Mouse (Mus musculus): ENCODE measurements around the gene Aip.
"Not testable (repeated sequence)": the region's sequence is repeated elsewhere in the genome, so short reads cannot be mapped to it uniquely, and the experiment has no call there.

Aip gene

DNA sequence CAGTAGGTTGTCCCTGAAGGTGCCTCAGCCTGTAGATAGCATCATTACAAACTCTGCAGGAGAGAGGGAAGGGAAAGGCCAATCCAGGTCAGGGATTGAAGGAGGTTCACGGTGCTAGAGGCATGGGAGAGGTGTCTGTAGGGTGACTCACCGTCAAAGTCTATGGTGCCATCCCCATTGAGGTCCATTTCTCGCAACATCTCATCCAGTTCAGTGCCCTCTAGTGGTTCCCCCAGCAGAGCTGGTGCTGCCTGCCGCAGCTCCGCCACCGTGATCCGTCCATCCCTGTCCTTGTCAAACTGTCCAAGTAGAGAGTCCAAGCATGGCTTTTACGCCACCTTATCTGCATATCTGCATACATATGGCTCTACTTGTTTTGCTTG, 10.3 kb upstream of the Aip start:
- in situ Hi-C loops (cut with MboI, MseI), result not testable (repeated sequence)

DNA sequence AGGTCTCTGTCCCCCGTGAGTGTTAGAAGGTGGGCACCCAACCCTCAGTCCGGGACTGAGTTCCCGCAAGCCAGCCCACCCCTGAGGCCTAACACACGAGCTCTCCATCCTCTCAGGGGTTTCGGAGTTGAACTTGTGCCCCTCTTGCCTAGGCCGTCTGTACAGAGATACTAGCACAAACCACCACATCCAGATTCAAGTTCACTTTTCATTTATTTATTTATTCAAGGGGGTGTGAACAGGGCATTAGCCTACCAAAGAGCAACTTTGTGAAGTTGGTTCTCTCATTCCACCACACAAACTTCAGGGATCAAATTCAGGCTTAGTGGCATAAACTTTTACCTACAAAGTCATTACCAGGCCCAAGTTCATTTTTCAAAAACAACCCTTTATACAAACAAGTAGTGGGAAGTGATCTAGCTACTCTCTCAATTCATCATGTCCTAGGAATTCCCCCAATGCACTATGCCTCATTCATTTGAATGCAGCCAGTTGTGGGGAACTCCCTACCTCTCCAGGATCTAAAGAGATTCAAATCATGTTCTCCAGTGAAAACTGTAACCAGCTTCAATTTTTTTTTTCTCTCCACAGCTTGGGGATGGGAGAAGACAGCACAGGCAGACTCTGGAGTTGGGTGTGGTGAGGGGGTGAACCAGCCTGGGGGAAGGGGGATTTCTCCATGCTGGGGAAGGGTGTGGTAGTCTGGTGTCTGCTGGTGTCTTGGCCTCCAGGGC, 9.7 kb upstream of the Aip start:
- in situ Hi-C loops (cut with MboI, MseI), result not testable (repeated sequence)

DNA sequence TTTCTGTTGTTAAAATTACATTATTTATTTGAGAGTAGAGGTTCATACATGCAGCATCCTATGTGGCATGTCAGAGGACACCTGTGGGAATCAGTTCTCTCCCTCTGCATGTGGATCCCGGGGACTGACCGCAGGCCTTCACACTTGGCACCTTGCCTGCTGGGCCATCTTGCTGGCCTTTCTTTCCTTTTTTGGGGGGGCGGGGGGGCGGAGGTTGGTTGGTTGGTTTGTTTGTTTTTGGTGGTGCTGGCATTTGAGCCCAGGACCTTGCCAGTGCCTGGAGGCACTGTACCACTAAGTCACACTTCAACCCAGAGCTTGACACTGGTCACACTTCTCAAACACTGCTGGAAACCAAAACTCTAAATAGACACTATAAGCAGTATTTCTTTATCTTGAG, 8.7 kb upstream of the Aip start:
- in situ Hi-C loops (cut with MboI, MseI), result no loop called here

DNA sequence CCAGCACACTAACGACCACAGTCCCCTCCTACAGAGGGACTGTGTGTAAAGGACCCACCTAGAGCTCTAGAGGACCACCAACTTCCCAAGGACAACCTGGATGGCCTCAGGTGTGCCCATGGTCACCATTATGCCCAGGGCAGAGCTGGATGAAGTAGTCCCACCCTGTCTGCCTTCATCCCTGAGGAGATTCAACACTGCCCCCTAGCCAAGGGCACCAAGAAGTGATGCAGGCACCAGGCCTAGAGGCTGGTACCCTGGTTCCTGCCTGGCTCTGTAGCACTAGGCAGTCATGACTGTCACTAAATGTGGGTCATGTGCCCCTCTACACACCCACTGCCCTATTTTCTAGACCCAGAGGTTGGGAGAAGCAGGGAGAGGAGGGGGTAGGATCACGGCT, 6.1 kb upstream of the Aip start:
- in situ Hi-C loops (cut with MboI, MseI), result no loop called here

DNA sequence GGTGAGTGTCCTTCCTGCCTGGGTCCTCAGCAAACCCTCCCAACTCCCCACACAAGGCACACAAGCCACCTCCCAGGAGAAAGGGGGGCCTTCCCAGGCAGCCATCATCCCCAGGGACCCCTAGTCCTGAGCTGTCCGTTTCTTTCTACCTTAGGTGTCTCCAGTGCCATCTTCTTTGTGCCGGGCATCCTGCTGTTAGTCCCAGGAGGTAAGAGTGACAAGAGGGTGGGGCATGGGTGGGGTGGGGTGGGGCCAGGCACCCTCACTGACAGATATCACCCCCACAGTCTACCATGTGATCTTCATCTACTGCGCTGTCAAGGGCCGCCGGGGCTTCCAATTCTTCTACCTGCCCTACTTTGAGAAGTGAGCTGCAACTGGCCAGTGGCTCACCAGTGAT, 5.4 kb upstream of the Aip start:
- in situ Hi-C loops (cut with MboI, MseI), result no loop called here

DNA sequence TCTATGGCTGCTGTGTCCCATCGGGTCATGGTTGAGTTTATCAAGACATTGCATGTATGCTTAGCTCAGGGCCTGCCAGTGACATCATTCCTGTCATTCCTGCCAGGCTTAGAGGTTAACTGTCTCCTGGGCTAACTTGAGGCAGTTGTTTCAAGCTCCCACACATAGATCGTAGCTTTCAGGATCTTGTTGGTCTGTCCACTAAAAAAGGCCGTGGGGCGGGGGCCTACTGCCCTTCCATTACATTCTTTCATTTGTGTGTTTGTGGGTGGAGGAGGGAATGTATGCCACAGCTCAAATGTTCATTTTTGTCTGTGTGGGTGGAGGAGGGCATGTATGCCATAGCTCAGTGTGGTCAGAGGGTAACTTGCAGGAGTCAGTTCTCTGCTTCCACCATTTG, 4.4 kb upstream of the Aip start:
- in situ Hi-C loops (cut with MboI, MseI), result no loop called here

DNA sequence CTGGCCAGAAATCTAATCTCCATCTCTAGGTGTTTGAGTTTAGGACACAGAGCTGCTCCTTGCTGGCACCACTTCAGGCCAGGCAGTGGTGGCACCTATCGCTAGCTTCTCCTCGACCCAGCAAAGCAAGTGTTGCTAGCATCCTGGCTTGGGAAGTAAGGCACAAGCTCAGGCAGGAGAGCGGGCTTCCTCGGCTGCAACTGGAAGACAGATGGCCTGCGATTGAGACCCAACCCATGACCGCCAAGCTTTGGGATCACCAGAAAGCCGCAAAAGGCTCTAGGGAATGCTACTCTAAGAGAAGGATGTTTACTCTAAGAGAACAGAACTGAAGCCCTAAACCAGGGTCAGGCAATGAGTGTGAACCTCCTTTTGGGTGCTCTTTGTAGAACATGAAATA, 3.8 kb upstream of the Aip start:
- in situ Hi-C loops (cut with MboI, MseI), result no loop called here

DNA sequence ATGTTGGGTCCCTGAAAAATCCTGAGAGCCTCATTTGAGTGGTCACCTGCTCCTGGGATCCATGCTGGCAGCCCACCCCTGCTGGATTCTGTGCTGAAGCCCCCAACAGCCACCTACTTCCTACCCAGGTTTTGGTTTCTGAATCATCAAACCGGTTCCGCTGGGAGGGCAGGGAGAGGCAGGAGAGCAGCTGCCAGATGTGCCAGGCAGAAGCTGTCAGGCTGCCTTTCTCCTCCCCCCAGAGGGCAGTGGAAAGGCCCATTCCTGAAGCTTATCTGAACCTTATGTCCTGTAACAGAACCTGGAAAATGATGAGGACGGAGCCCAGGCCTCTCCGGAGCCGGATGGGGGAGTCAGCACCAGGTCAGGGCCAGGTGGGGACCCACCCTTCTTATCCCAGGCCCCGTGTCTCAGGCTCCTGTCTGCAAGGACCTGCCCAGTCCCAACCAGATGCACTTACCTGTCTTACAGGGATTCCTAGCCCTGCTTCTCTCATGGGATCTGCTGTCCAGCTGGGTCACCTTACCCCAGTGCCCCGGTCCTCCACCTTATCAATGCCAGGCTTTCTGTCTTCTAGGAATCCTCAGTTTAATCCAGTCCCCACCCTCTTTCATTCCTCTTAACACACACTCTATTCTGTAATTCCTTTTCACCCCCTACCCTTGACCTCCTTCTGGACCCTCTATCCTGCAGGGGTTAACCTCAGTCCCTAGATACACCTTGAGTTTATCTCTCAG, 1.3 kb upstream of the Aip start:
- in situ Hi-C loops (cut with MboI, MseI), result no loop called here

- in situ Hi-C loops (cut with MboI, MseI), result not testable (repeated sequence)
Measured at GRCm38 (mm10) chr19:4125268-4125667, 390 bp downstream of the Aip start.

DNA sequence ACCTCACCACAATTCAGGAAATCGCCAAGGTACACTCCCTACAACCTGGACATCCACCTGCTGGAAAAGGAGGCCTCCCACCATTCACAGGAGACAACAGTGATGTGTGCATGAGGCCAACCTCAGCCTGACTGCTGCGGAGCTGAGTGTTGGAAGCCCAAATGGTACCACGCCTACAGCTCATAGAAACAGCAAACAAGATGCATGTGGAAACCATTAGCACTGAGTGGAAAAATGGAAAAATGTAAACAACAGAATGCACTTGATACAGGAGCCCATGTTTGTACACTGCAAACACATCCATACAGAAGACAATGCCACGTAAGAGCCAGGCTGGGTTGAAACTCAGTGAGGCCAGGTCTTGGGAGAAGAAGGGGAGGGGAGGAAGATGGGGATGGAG, 1.2 kb downstream of the Aip start:
- in situ Hi-C loops (cut with MboI, MseI), result no loop called here

DNA sequence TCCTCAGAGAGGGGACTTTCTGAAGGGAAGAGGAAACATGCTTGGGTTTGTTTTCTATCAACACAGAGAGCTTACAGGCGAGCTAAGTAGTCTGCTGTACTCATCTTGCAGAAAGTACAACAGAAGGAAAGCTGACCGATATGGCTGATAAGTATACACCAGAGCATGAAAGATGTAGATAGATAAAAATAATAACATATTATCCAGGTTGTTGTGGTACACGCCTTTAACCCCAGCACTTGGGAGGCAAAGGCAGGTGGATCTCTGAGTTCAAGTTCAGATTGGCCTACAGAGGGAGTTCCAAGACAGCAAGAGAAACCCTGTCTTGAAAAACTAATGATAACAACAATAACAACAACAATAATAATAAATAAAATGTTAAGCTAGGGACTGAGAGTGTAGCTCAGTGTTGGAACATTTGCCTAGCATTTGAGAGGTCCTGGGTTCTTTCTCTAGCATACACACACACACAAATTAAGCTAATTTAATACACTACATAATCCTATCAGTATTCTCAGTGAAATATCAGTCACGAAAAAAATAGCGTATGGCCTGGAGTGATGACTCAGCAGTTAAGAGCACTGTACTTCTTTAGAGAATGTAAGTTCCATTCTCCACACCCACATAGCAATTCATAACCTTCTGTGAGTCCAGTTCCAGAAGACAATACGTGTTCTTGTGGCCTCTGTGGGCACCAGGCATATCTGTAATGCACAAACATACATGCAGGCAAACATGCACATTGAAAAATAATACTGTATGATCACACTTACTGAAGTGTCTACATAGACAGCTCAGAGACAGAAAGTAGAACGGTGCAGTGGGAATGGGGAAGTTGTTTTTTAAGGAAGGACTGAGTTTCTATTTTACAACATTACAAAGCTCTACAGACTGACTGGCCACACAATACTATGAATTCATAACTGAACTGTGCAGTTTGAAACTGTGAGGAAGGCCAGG, 3.0 kb downstream of the Aip start:
- in situ Hi-C loops (cut with MboI, MseI), result no loop called here

GRCm38 (mm10) chr19:4121896-4122295, 3.8 kb downstream of the Aip start:
- in situ Hi-C loops (cut with MboI, MseI), result not testable (repeated sequence)

DNA sequence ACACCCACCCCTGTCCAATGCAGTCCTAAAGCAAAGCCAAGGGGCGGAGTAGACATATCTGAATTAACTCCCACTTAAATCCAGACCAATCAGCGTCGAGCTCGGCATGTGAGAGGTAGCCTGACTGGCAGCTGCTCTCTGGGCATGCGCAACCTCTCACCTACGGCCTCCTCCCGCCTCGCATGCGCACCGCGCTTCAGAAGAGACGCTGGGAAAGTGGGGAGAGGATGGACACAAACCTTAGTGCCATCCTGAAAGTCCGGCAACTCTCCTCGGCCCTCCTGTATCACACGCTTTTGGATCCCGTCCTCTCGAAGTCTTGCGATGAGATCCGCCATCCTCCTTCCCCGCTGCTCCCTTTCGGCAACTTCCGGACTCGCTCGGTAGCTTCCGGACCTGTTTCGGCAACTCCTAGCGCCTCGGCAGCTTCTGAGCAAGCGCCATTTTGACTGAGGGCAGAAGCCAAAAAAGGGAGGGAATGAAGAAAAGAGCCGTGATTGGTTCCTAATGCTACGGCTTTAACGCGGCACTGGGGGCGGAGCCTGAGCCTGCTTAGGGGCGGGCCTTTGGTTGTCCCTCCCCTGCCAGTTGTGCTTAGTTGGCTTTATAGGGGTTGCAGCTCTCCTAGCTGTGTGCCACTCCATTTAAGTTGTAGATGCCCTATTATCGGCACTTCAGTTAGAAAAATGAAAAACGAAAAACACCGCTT, 4.4 kb downstream of the Aip start:
- in situ Hi-C loops (cut with MboI, MseI), result no loop called here

- in situ Hi-C loops (cut with MboI, MseI), result no loop called here
Measured at GRCm38 (mm10) chr19:4120496-4120895, 5.2 kb downstream of the Aip start.

GRCm38 (mm10) chr19:4119716-4120487, 5.8 kb downstream of the Aip start:
- in situ Hi-C loops (cut with MboI, MseI), result no loop called here

- in situ Hi-C loops (cut with MboI, MseI), result no loop called here
Measured at GRCm38 (mm10) chr19:4118350-4118749, 7.3 kb downstream of the Aip start.

DNA sequence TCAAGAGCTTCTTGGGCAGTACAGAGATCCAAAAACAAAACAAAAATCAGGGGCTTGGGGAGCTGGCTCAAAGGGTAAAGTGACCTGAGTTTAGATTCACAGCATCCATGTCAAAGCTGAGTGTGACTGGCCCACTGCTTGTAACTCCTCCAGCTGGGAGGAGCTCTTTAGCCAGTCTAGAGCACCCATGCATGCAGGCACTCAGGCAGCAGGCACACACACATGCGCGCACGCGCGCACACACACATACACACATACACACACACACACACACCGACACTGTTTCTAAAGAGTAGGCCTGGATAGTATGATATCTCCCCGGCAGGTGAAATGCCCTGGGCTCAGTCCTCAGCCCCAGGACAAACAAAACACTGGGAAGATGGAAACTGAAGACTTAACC, 8.7 kb downstream of the Aip start:
- in situ Hi-C loops (cut with MboI, MseI), result no loop called here

DNA sequence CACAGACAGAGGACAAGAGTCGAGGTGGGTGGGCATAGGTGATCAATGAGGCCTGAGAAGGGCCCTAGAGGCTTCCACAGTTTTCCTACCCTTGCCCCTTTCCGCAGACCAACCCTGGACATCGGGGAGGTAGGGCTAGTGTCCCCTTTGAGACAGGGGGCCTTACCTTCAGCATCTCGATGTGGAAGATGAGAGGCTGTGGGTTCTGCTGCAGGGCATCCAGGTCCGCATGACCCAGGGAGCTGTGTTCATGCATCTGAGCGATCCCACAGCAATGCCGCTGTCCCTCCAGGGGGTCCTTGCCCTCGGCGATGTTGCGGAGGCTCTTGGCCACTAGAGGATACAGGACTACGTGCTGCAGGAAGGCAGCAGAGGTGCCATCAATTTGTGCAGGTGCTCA, 9.8 kb downstream of the Aip start:
- in situ Hi-C loops (cut with MboI, MseI), result no loop called here

DNA sequence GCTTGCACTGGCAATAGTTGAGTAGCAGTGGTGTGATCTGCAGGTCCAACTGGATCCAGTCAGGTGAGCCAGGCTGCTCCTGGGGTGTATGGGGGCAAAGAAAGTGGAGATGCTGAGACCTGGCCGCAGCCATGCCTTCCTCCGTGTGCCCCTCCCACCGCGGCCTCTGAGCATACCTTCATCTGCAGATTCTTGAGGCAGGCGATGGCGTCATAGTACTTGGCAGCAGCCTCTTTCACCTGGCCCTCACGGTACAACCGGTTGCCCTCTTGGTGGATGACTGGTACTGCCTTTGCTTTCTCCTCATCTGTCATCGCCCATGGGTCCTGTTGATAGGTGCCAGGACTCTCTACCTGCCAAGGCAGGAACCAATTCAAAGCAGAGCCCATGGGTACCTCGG, 10.5 kb downstream of the Aip start:
- in situ Hi-C loops (cut with MboI, MseI), result no loop called here

DNA sequence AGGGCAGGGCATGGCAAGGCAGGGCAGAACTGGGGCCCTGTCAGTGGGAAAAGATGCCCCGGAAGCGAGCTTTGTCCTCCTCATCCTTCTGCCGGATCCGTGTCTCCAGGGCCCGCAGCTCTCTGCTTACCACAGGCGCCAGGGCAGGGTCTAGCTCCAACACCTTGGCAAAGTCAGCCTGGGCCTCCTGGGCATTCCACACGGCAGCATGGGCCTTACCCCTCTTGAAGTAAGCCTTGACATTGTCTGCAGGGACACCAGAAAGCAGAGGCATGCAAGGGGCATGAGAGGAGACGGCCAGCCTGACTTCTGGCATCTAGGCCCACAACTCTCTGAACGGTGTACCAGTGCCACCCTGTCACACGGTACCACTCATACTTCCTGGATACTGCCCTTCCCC, 11.1 kb downstream of the Aip start:
- in situ Hi-C loops (cut with MboI, MseI), result loop anchor here (5.0 kb wide), 1 partner anchor 73 kb away; no protein-coding TSS in a partner anchor

GRCm38 (mm10) chr19:4113806-4114230, 11.8 kb downstream of the Aip start:
- in situ Hi-C loops (cut with MboI, MseI), result loop anchor here (5.0 kb wide), 1 partner anchor 73 kb away; no protein-coding TSS in a partner anchor

Data from T-helper 1 cell (primary cell).